Mouse (Mus musculus) left cerebral cortex, adult 11 months (tissue): ENCODE data around the gene Fam110c.

Experiments
- DNase-seq: peaks from one replicate; pipeline ENCODE4 v3.0.0; 2022; ENCODE audit warnings: low spot score

The Fam110c gene

GRCm38 (mm10) chr12:31101821-31102220, 28.2 kb downstream of the Fam110c start:
- DNase-seq, result no peak

DNA sequence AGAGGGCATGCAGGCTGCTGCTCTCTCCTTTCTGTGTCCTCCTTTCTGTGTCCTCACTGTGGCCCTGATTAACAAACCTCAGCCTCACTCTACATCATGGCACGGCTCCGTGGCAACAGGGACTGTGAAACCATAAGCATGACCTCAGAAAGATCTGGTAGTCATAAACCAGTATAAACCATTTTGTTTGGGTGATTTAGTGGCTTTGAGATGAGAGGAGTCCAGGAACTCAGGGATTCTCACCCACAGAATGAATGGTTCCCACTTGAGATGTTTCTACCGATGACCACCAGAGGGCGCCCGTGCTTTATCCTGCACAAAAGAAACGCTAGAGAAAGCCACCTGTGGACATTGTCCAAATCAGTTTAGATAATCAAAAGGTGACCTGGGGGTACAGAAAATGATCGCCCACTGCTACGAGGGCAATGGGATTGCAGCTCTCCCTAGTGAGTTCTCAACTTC, 42.4 kb downstream of the Fam110c start:
- peak; percentile 17 for DNase-seq

- no peak for DNase-seq
Observed at GRCm38 (mm10) chr12:31120535-31120934, 46.9 kb downstream of the Fam110c start.

DNA sequence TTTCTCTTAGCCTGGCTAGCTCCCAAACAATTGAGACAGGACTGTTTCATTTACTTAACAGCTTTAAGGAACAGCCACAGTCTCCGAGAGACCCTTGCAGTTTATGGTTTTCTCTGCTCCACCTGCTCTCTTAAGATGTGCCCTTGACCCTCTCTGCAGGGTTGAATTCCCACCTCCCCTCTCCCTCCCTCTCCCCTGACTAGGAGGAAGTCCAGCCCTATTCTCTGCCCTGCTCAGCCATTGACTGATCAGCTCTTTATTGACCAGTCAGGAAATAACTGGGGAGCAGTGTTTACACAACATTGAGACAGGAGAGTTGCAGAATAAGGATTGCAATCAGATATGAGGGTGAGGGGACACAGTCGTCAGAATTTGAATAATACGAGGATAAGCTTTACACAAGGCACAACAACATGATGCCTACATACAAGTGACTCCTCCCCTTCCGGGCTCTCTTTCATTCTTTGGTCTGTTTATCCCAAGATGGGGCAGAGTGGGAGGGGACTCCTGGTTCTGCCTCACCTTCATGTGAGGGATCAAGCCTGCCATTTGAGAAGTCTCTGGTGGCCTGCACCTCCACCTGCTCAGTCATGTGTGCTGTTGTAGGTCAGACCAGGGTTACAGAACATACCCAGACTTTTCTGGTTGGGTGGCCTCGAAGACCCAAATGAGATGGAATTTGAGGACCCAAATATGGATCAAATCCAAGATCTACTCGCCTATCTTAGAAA, 49.4 kb downstream of the Fam110c start:
- DNase-seq, result no peak

DNA sequence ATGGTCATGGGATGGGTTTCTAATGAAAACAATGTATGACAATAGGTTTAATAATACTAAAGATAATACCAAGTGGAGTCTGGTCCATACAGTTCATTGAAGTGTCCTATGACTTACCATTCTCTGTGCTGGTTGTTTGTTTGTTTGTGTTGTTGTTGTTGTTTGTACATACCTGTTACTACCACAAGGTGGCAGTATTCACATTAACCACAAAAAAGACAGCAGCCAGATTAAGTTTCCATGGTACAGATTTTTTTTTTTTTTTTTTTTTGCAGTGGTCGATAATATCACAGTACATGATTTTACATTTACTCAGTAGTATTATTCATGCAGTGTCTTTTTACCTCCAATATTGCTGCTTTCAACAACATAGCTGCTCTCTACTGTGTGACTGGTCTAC, 52.4 kb downstream of the Fam110c start:
- no peak for DNase-seq

DNA sequence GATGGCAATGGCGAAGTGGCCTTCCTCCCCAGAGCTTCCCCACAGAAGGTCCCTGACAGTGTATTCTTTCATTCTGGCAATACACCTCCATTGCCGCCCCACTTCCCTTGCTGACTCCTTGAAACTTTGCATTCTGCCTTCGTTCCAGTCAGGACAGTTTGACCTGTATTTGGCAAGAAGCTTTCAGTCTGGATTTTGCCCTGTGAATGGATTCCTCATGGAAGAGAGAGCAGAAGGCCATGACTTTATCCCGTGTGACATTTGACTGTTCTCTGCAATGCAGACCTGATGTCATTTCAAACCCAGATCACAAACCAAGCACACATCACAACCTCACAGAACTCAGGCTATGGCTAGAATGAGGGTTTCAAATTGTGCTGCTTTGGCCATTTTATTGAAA, 55.9 kb downstream of the Fam110c start:
- DNase-seq, result no peak
